Mouse (Mus musculus): ENCODE results near the gene Aip. TPM values are rescaled to one million over a fixed set of nuclear protein-coding genes. Genes with fewer than 3 reads are reported as not detected.
"Not testable (repeated sequence)": the region's sequence is repeated elsewhere in the genome, so short reads cannot be mapped to it uniquely, and the experiment has no call there.

The Aip gene
- polyA plus RNA-seq, 1 experiment from 2014 or later: 68.4 TPM

- H3K9me3 ChIP-seq (ENCODE audit: control insufficient read depth, low read length): no peaks in the 10 kb centered on the region
- DNase-seq (ENCODE audit: low spot score) (no peak), ATAC-seq (ENCODE audit: insufficient read depth, low FRiP score, low TSS enrichment) (no peak)
- WGBS: 71% methylated on average over 1 of the region's 1 CpGs
- no peaks in the 10 kb centered on the region for H3K36me3 ChIP-seq (ENCODE audit: control insufficient read depth, insufficient read depth, low read length)
- no peaks in the 10 kb centered on the region for H3K27me3 ChIP-seq (ENCODE audit: control insufficient read depth, insufficient read depth, low read length)
- no peaks in the 10 kb centered on the region for H3K4me1 ChIP-seq (ENCODE audit: control insufficient read depth, insufficient read depth, low read length)
- H3K4me3 ChIP-seq (ENCODE audit: low read depth, low read length): no peak overlapping the region
- no peak overlapping the region for H3K4me2 ChIP-seq (ENCODE audit: low read depth)
- no peak overlapping the region for H3K9ac ChIP-seq (ENCODE audit: low read length)
- no peak overlapping the region for H3K27ac ChIP-seq (ENCODE audit: low read depth, low read length)
Observed at GRCm38 (mm10) chr19:4079594-4079993, 46.1 kb downstream of the Aip start.

DNA sequence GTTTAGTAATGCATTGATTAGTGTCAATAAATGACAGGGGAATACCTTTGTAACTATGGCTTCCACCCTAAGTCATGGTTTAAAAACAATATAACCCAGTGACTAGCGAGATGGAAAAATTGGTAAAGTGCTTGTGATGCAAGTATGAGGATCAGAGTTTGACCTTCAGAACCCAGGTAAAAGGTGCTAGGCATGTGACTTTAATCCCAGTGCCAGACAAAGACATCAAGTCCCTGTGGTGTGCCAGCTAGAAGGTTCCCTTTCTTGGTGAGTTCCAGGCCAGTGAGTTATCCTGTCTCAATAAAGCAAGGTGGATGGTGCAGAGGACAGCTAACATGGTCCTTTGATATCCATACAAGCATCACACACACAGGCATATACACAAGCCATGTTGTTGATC is 50.1 kb downstream of the Aip start:
- Histone ChIP-seq H3K27ac (ENCODE audit: low read depth, low read length) (no peak overlapping the region), H3K27me3 (ENCODE audit: control insufficient read depth, insufficient read depth, low read length) (no peaks in the 10 kb centered on the region), H3K4me1 (ENCODE audit: control insufficient read depth, insufficient read depth, low read length) (no peaks in the 10 kb centered on the region), H3K36me3 (ENCODE audit: control insufficient read depth, insufficient read depth, low read length) (no peaks in the 10 kb centered on the region), H3K9ac (ENCODE audit: low read length) (no peak overlapping the region), H3K4me2 (ENCODE audit: low read depth) (no peak overlapping the region), H3K4me3 (ENCODE audit: low read depth, low read length) (no peak overlapping the region), H3K9me3 (ENCODE audit: control insufficient read depth, low read length) (no peaks in the 10 kb centered on the region)
- WGBS: 72% methylated on average over 1 of the region's 1 CpGs
- ATAC-seq (ENCODE audit: insufficient read depth, low FRiP score, low TSS enrichment) (no peak), DNase-seq (ENCODE audit: low spot score) (no peak)

- Histone ChIP-seq H3K9ac (ENCODE audit: low read length) (no peak overlapping the region), H3K4me3 (ENCODE audit: low read depth, low read length) (no peak overlapping the region), H3K27ac (ENCODE audit: low read depth, low read length) (no peak overlapping the region), H3K9me3 (ENCODE audit: control insufficient read depth, low read length) (no peaks in the 10 kb centered on the region), H3K4me2 (ENCODE audit: low read depth) (no peak overlapping the region), H3K36me3 (ENCODE audit: control insufficient read depth, insufficient read depth, low read length) (no peaks in the 10 kb centered on the region), H3K4me1 (ENCODE audit: control insufficient read depth, insufficient read depth, low read length) (no peaks in the 10 kb centered on the region), H3K27me3 (ENCODE audit: control insufficient read depth, insufficient read depth, low read length) (no peaks in the 10 kb centered on the region)
- DNase-seq (ENCODE audit: low spot score) (no peak), ATAC-seq (ENCODE audit: insufficient read depth, low FRiP score, low TSS enrichment) (no peak)
- WGBS: 72% methylated on average over 6 of the region's 6 CpGs
Observed at GRCm38 (mm10) chr19:4072706-4073424, 52.8 kb downstream of the Aip start.

- no peaks in the 10 kb centered on the region for H3K4me1 ChIP-seq (ENCODE audit: control insufficient read depth, insufficient read depth, low read length)
- no peak overlapping the region for H3K4me3 ChIP-seq (ENCODE audit: low read depth, low read length)
- H3K9ac ChIP-seq (ENCODE audit: low read length): no peak overlapping the region
- H3K9me3 ChIP-seq (ENCODE audit: control insufficient read depth, low read length): no peaks in the 10 kb centered on the region
- H3K27me3 ChIP-seq (ENCODE audit: control insufficient read depth, insufficient read depth, low read length): no peaks in the 10 kb centered on the region
- no peak overlapping the region for H3K27ac ChIP-seq (ENCODE audit: low read depth, low read length)
- H3K36me3 ChIP-seq (ENCODE audit: control insufficient read depth, insufficient read depth, low read length): no peaks in the 10 kb centered on the region
- ATAC-seq (ENCODE audit: insufficient read depth, low FRiP score, low TSS enrichment) (no peak), DNase-seq (ENCODE audit: low spot score) (no peak)
- 92% methylated on average over 6 of the region's 6 CpGs for WGBS
- H3K4me2 ChIP-seq (ENCODE audit: low read depth): no peak overlapping the region
Observed at GRCm38 (mm10) chr19:4071406-4071805, 54.3 kb downstream of the Aip start.

DNA sequence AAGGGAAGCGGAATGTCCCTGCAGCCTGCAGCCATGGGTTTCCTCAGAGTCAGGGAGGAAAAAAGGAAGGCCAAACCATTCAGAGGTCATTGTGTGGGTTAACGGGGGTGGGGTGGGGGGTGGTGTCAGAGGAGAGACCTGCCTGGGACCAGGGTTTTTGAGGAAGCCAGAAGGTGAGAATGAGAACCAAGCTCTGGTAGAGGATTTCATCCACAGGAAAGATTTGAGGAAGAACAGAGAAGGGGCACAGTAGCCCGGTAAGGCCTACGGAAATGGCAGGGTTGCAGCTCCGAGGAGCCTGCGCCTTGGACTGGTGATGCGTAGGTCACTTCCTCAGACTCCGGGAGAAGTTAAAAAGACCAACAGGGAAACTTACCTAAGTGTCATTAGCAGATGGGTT is 54.9 kb downstream of the Aip start:
- no peaks in the 10 kb centered on the region for H3K27me3 ChIP-seq (ENCODE audit: control insufficient read depth, insufficient read depth, low read length)
- H3K9ac ChIP-seq (ENCODE audit: low read length): no peak overlapping the region
- H3K4me3 ChIP-seq (ENCODE audit: low read depth, low read length): no peak overlapping the region
- H3K36me3 ChIP-seq (ENCODE audit: control insufficient read depth, insufficient read depth, low read length): no peaks in the 10 kb centered on the region
- no peak overlapping the region for H3K27ac ChIP-seq (ENCODE audit: low read depth, low read length)
- DNase-seq (ENCODE audit: low spot score) (no peak), ATAC-seq (ENCODE audit: insufficient read depth, low FRiP score, low TSS enrichment) (no peak)
- 84% methylated on average over 8 of the region's 8 CpGs for WGBS
- no peak overlapping the region for H3K4me2 ChIP-seq (ENCODE audit: low read depth)
- no peaks in the 10 kb centered on the region for H3K4me1 ChIP-seq (ENCODE audit: control insufficient read depth, insufficient read depth, low read length)
- H3K9me3 ChIP-seq (ENCODE audit: control insufficient read depth, low read length): no peaks in the 10 kb centered on the region

GRCm38 (mm10) chr19:4070311-4070710 is 55.3 kb downstream of the Aip start:
- Histone ChIP-seq H3K27me3 (ENCODE audit: control insufficient read depth, insufficient read depth, low read length) (no peaks in the 10 kb centered on the region), H3K9me3 (ENCODE audit: control insufficient read depth, low read length) (no peaks in the 10 kb centered on the region), H3K27ac (ENCODE audit: low read depth, low read length) (no peak overlapping the region), H3K4me3 (ENCODE audit: low read depth, low read length) (no peak overlapping the region), H3K36me3 (ENCODE audit: control insufficient read depth, insufficient read depth, low read length) (no peaks in the 10 kb centered on the region), H3K9ac (ENCODE audit: low read length) (no peak overlapping the region), H3K4me1 (ENCODE audit: control insufficient read depth, insufficient read depth, low read length) (no peaks in the 10 kb centered on the region), H3K4me2 (ENCODE audit: low read depth) (no peak overlapping the region)
- no peak for ATAC-seq (ENCODE audit: insufficient read depth, low FRiP score, low TSS enrichment)
- WGBS: 74% methylated on average over 15 of the region's 15 CpGs
- no peak for DNase-seq (ENCODE audit: low spot score)

DNA sequence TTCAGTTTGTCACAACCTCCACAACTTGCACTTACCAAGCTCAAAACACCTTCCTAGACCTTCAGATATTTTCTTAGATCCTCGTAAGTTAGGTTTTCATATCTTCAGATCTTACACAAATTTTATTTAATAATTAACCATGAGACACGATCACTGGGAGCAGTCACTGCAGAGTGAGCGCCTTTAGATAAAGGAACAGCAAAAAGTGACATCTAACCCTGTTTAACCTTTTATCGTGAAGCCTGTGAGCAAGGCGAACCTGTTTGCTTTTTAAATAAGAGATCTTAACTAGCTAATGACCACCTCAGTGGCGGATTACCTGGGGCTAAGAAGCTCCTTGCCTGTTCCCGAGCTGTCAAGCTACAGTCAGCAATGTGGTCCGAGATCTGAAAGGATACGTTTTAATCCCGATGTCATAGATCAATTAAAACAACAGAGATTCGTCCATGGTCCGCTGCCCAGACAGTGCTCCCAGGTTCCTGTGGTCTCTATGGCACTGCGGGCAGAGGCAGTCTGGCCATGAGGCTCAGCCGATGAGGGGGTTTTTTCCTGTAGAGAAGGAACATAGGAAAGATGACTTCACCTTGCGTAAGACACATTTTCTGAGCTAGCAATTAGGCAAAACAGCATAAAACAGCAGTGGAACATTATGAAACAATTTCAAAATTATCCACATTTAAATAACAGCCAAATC is 56.8 kb downstream of the Aip start:
- H3K9ac ChIP-seq (ENCODE audit: low read length): no peak overlapping the region
- DNase-seq (ENCODE audit: low spot score) (no peak), ATAC-seq (ENCODE audit: insufficient read depth, low FRiP score, low TSS enrichment) (no peak)
- no peaks in the 10 kb centered on the region for H3K4me1 ChIP-seq (ENCODE audit: control insufficient read depth, insufficient read depth, low read length)
- no peaks in the 10 kb centered on the region for H3K36me3 ChIP-seq (ENCODE audit: control insufficient read depth, insufficient read depth, low read length)
- no peaks in the 10 kb centered on the region for H3K9me3 ChIP-seq (ENCODE audit: control insufficient read depth, low read length)
- no peak overlapping the region for H3K4me3 ChIP-seq (ENCODE audit: low read depth, low read length)
- WGBS: 81% methylated on average over 15 of the region's 15 CpGs
- H3K27ac ChIP-seq (ENCODE audit: low read depth, low read length): no peak overlapping the region
- no peaks in the 10 kb centered on the region for H3K27me3 ChIP-seq (ENCODE audit: control insufficient read depth, insufficient read depth, low read length)
- H3K4me2 ChIP-seq (ENCODE audit: low read depth): no peak overlapping the region

GRCm38 (mm10) chr19:4068242-4068641 is 57.4 kb downstream of the Aip start:
- H3K36me3 ChIP-seq (ENCODE audit: control insufficient read depth, insufficient read depth, low read length); H3K4me3 ChIP-seq (ENCODE audit: low read depth, low read length); H3K9me3 ChIP-seq (ENCODE audit: control insufficient read depth, low read length); DNase-seq (ENCODE audit: low spot score); H3K4me1 ChIP-seq (ENCODE audit: control insufficient read depth, insufficient read depth, low read length); H3K27me3 ChIP-seq (ENCODE audit: control insufficient read depth, insufficient read depth, low read length); ATAC-seq (ENCODE audit: insufficient read depth, low FRiP score, low TSS enrichment); H3K4me2 ChIP-seq (ENCODE audit: low read depth); H3K27ac ChIP-seq (ENCODE audit: low read depth, low read length); H3K9ac ChIP-seq (ENCODE audit: low read length): not testable (repeated sequence)
- WGBS: 94% methylated on average over 2 of the region's 2 CpGs

DNA sequence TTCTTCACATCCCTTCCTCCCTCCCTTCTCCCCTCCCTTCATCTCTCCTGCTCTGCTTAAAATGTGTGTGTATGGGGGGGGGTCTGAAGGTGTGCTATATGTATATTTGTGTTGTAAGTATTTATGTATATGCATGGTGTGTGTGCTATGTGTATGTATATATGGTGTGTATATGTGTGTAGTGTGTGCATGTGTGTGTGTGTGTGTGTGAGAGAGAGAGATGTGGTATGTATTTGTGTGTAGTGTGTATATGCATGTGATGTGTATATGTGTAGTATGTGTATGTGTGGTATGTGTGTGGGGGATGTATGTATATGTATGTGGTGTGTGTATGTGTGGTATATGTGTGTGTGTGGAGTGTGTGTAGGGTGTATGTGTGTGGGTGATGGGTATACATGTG is 58.8 kb downstream of the Aip start:
- Histone ChIP-seq H3K9ac (ENCODE audit: low read length) (no peak overlapping the region), H3K27ac (ENCODE audit: low read depth, low read length) (no peak overlapping the region), H3K4me1 (ENCODE audit: control insufficient read depth, insufficient read depth, low read length) (no peaks in the 10 kb centered on the region), H3K9me3 (ENCODE audit: control insufficient read depth, low read length) (no peaks in the 10 kb centered on the region), H3K4me3 (ENCODE audit: low read depth, low read length) (no peak overlapping the region), H3K36me3 (ENCODE audit: control insufficient read depth, insufficient read depth, low read length) (no peaks in the 10 kb centered on the region), H3K4me2 (ENCODE audit: low read depth) (no peak overlapping the region), H3K27me3 (ENCODE audit: control insufficient read depth, insufficient read depth, low read length) (no peaks in the 10 kb centered on the region)
- DNase-seq (ENCODE audit: low spot score) (no peak), ATAC-seq (ENCODE audit: insufficient read depth, low FRiP score, low TSS enrichment) (no peak)

All from neural tube, embryonic 11.5 days (tissue).